Mouse (Mus musculus): ENCODE data around the gene Rplp1. TPM values are rescaled to one million over a fixed set of nuclear protein-coding genes. Genes with fewer than 3 reads are reported as not detected.
A peak's percentile ranks its signal among the peaks of the same experiment; 100 is the strongest.

Rplp1 gene
- polyA plus RNA-seq, 1 experiment from 2014 or later: 1,342 TPM

DNA sequence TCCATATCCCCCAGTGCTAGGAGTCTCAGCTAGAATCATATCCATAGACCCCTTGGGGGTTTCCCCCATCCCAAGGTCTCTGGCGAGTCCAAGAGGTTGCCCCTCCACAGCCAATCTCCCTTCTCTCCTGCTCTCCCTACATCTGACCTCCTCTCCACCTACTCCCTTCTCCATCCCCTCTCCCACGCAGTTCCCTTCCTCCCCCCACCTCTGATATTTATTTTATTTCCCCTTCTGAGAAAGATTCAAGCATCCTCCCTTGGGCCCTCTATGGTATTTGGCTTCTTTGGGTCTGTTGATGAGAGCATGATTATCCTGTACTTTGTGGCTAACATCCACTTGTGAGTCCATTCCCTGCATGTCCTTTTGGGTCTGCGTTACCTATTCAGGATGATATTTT lies 6.0 kb downstream of the Rplp1 start:
- Histone ChIP-seq H3K27me3 (replicated peaks; ENCODE audit: control insufficient read depth, insufficient read depth, low read length) (no peaks in the 10 kb centered on the region), H3K27ac (ENCODE audit: low read depth, low read length) (no peak overlapping the region), H3K9ac (ENCODE audit: low read length) (no peak overlapping the region), H3K4me2 (ENCODE audit: low read length) (no peak overlapping the region), H3K9me3 (replicated peaks; ENCODE audit: control insufficient read depth, low read length) (no peaks in the 10 kb centered on the region), H3K36me3 (ENCODE audit: control insufficient read depth, insufficient read depth, low read length) (peaks cover 28% of the 10 kb centered on the region), H3K4me3 (ENCODE audit: low read depth, low read length) (no peak overlapping the region), H3K4me1 (ENCODE audit: control insufficient read depth, insufficient read depth, low read length) (peaks cover 3% of the 10 kb centered on the region)
- 81% methylated on average over 3 of the region's 3 CpGs for WGBS
- no peak for ATAC-seq
- DNase-seq (ENCODE audit: low spot score): no peak

DNA sequence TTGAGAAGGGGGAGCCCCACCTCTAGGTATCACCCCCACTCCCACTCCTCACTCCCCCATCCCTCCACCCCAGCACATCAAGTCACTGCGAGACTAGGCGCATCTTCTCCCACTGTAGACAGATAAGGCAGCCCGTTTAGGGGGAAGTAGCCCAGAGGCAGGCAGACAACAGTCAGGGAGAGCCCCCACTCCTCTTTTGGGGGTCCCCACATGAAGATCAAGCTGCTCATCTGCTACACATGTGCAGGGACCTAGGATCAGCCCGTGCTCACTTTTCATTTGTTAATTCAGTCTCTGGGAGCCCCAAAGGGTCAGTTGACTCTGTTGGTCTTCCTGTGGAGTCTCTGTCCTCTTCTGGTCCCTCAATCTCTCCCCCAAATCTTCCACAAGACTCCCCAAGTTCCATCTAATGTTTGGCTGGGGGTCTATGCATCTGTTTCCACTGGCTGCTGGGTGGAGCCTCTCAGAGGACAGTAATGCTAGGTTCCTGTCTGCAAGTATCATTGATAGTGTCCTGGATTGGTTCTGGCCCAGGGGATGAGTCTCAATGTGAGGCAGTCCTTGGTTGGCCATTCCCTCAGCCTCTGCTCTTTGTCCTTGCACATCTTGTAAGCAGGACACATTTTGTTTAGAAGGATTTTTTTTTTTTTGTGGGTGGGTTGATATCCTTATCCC lies 6.6 kb downstream of the Rplp1 start:
- Histone ChIP-seq H3K4me2 (ENCODE audit: low read length) (no peak overlapping the region), H3K9me3 (replicated peaks; ENCODE audit: control insufficient read depth, low read length) (no peaks in the 10 kb centered on the region), H3K27me3 (replicated peaks; ENCODE audit: control insufficient read depth, insufficient read depth, low read length) (no peaks in the 10 kb centered on the region), H3K4me1 (ENCODE audit: control insufficient read depth, insufficient read depth, low read length) (no peaks in the 10 kb centered on the region), H3K27ac (ENCODE audit: low read depth, low read length) (no peak overlapping the region), H3K36me3 (ENCODE audit: control insufficient read depth, insufficient read depth, low read length) (peaks cover 23% of the 10 kb centered on the region), H3K9ac (ENCODE audit: low read length) (no peak overlapping the region), H3K4me3 (ENCODE audit: low read depth, low read length) (no peak overlapping the region)
- WGBS: 92% methylated on average over 4 of the region's 4 CpGs
- DNase-seq (ENCODE audit: low spot score) (no peak), ATAC-seq (no peak)

DNA sequence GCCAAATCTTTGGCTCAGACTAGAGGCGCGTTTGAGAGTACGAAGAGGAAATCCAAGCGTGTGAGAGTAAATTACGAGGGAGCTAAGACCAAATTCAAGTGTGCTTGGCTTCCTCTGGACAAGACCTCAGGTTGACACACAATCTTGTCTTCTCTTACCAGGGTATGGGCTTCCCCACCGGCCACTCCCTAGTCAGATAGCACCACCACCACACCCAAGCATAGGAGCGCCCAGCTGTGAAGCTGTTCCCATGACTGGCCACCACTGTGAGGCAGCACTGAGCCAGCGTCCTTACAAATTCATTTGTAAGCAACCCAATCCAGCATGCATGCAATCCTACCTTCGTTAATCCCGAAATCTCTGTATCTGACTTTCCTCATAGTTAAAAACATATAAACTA lies 7.4 kb downstream of the Rplp1 start:
- DNase-seq (ENCODE audit: low spot score): no peak

DNA sequence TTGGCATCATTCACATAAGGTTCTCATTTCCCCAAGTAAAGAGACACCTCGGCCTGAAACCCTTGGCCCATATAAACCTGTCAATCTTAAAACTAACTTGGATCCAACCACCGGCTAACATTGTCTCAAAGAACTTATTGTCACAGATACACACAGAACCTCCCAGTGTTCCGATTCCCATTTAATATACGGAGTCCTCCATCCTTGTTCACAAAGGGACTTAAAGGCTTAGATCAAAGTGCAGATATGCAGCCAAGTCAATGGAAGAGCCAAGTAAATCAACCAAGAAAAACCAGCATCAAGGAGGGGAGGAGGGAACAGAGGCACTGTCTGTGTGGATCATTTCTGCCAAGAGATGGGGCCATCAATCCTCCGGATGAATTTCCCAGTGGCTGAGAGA lies 8.8 kb downstream of the Rplp1 start:
- DNase-seq (ENCODE audit: low spot score) (no peak), ATAC-seq (no peak)
- 69% methylated on average over 5 of the region's 5 CpGs for WGBS
- Histone ChIP-seq H3K9ac (ENCODE audit: low read length) (no peak overlapping the region), H3K9me3 (replicated peaks; ENCODE audit: control insufficient read depth, low read length) (no peaks in the 10 kb centered on the region), H3K27ac (ENCODE audit: low read depth, low read length) (no peak overlapping the region), H3K4me2 (ENCODE audit: low read length) (no peak overlapping the region), H3K27me3 (replicated peaks; ENCODE audit: control insufficient read depth, insufficient read depth, low read length) (no peaks in the 10 kb centered on the region), H3K4me3 (ENCODE audit: low read depth, low read length) (no peak overlapping the region), H3K36me3 (ENCODE audit: control insufficient read depth, insufficient read depth, low read length) (0 out of 2 replicates have a peak, but pooled peaks cover 2% of the 10 kb centered on the region), H3K4me1 (ENCODE audit: control insufficient read depth, insufficient read depth, low read length) (no peaks in the 10 kb centered on the region)

More for the DNA sequence above, 7.4 kb downstream of the Rplp1 start:
- H3K4me3 ChIP-seq (ENCODE audit: low read depth, low read length): no peak overlapping the region
- H3K27me3 ChIP-seq (replicated peaks; ENCODE audit: control insufficient read depth, insufficient read depth, low read length): no peaks in the 10 kb centered on the region
- no peak overlapping the region for H3K9ac ChIP-seq (ENCODE audit: low read length)
- H3K4me1 ChIP-seq (ENCODE audit: control insufficient read depth, insufficient read depth, low read length): no peaks in the 10 kb centered on the region
- WGBS: 69% methylated on average over 10 of the region's 10 CpGs
- no peak overlapping the region for H3K27ac ChIP-seq (ENCODE audit: low read depth, low read length)
- ATAC-seq: no peak
- no peaks in the 10 kb centered on the region for H3K9me3 ChIP-seq (replicated peaks; ENCODE audit: control insufficient read depth, low read length)
- peaks cover 15% of the 10 kb centered on the region for H3K36me3 ChIP-seq (ENCODE audit: control insufficient read depth, insufficient read depth, low read length)
- H3K4me2 ChIP-seq (ENCODE audit: low read length): no peak overlapping the region

DNA sequence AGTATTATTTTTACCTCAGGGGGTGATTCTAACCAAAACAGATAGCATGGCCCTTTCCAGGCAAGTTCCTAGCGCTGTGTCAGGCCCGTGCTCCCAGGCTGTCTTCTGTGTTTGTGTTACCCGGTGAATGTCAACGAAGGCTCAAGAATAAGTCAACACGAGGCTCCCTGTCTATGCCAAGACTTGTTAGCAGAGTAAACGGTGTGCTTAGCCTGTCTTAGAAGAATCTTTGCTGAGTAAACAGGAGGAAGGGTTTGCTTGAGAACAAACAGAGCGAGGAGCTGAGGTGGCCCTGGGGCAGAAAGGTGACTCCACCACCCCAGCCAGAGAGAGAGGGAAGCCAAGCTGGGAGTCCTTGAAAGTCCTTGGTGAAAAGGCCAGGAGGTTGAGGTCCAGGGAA lies 10.1 kb downstream of the Rplp1 start:
- H3K4me1 ChIP-seq (ENCODE audit: control insufficient read depth, insufficient read depth, low read length): no peaks in the 10 kb centered on the region
- H3K4me3 ChIP-seq (ENCODE audit: low read depth, low read length): no peak overlapping the region
- no peaks in the 10 kb centered on the region for H3K36me3 ChIP-seq (ENCODE audit: control insufficient read depth, insufficient read depth, low read length)
- H3K27ac ChIP-seq (ENCODE audit: low read depth, low read length): no peak overlapping the region
- ATAC-seq (no peak), DNase-seq (ENCODE audit: low spot score) (no peak)
- 70% methylated on average over 7 of the region's 7 CpGs for WGBS
- H3K27me3 ChIP-seq (replicated peaks; ENCODE audit: control insufficient read depth, insufficient read depth, low read length): no peaks in the 10 kb centered on the region
- H3K9ac ChIP-seq (ENCODE audit: low read length): no peak overlapping the region
- no peak overlapping the region for H3K4me2 ChIP-seq (ENCODE audit: low read length)
- no peaks in the 10 kb centered on the region for H3K9me3 ChIP-seq (replicated peaks; ENCODE audit: control insufficient read depth, low read length)

DNA sequence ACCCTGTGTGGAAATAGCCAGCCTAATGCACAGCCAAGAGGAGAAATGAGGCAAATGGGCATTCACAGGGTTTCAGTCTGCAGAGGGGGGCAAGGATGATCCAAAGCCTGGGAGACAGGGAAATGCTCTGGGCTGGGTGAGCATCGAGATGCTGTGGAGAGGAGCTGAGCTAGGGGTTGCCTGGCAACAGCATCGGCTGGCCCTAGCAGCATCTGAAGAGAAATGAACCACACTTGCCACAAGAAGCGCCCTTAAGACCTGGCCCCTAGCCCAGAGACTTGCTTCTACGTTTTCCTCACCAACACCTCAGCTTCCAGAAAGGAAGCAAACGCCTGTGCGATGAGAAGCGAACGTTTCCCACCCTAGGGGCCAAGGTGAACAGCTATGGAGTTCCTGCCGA lies 11.9 kb downstream of the Rplp1 start:
- Histone ChIP-seq H3K9ac (ENCODE audit: low read length) (no peak overlapping the region), H3K27me3 (replicated peaks; ENCODE audit: control insufficient read depth, insufficient read depth, low read length) (no peaks in the 10 kb centered on the region), H3K4me3 (ENCODE audit: low read depth, low read length) (no peak overlapping the region), H3K4me1 (ENCODE audit: control insufficient read depth, insufficient read depth, low read length) (peaks cover 5% of the 10 kb centered on the region; the same call in 1 of the 2 replicates), H3K9me3 (replicated peaks; ENCODE audit: control insufficient read depth, low read length) (no peaks in the 10 kb centered on the region), H3K36me3 (ENCODE audit: control insufficient read depth, insufficient read depth, low read length) (no peaks in the 10 kb centered on the region), H3K4me2 (ENCODE audit: low read length) (no peak overlapping the region), H3K27ac (ENCODE audit: low read depth, low read length) (no peak overlapping the region)
- no peak for ATAC-seq
- DNase-seq (ENCODE audit: low spot score): peak; percentile 50
- 44% methylated on average over 9 of the region's 9 CpGs for WGBS

DNA sequence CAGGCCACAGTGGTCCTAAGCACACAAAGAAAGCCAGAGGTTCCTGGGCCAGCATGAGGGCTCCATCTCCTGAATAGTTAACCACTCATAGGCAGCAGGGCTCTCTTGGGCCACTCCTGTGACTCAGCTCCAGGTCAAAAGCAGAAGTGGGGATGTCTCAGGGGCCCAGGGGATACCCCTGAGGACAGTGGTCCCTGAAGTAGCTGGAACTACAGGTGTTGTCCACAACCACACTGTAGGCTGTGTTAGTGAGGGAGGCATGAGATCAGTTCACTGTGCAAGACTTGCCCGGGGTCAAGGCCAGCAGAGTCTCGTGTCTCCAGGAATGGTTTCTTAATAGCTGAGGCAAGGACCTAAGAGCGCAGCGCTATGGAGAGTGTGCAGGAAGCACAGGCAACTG lies 12.8 kb downstream of the Rplp1 start:
- Histone ChIP-seq H3K9ac (ENCODE audit: low read length) (no peak overlapping the region), H3K36me3 (ENCODE audit: control insufficient read depth, insufficient read depth, low read length) (no peaks in the 10 kb centered on the region), H3K27me3 (replicated peaks; ENCODE audit: control insufficient read depth, insufficient read depth, low read length) (no peaks in the 10 kb centered on the region), H3K4me1 (ENCODE audit: control insufficient read depth, insufficient read depth, low read length) (peaks cover 5% of the 10 kb centered on the region; the same call in 1 of the 2 replicates), H3K4me2 (ENCODE audit: low read length) (no peak overlapping the region), H3K9me3 (replicated peaks; ENCODE audit: control insufficient read depth, low read length) (no peaks in the 10 kb centered on the region), H3K27ac (ENCODE audit: low read depth, low read length) (no peak overlapping the region), H3K4me3 (ENCODE audit: low read depth, low read length) (no peak overlapping the region)
- DNase-seq (ENCODE audit: low spot score) (no peak), ATAC-seq (no peak)
- WGBS: 81% methylated on average over 4 of the region's 4 CpGs

DNA sequence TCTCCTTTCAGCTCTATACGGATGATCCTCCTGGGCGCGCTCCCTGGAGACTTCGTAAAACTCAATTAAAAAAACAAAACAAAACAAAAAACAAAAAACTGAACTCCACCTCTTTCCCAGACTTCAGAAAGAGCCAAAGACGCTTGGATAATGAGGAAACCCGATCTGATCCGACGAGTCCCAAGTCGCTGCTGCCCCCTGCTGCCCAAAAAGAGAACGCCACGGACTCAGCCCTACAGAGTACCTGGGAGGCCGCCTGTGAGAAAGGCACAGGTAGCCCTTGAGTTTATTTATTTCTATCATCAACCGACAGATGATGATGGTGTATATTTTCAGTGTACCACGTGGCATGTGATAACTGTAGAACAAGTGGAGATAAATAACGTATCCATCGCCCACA lies 14.5 kb downstream of the Rplp1 start:
- H3K4me3 ChIP-seq (ENCODE audit: low read depth, low read length): no peak overlapping the region
- H3K36me3 ChIP-seq (ENCODE audit: control insufficient read depth, insufficient read depth, low read length): no peaks in the 10 kb centered on the region
- H3K9me3 ChIP-seq (replicated peaks; ENCODE audit: control insufficient read depth, low read length): no peaks in the 10 kb centered on the region
- H3K4me1 ChIP-seq (ENCODE audit: control insufficient read depth, insufficient read depth, low read length): peaks cover 5% of the 10 kb centered on the region; the same call in 1 of the 2 replicates
- DNase-seq (ENCODE audit: low spot score) (peak; percentile 91), ATAC-seq (peak; percentile 76; the same call in 1 of the 2 replicates)
- H3K27ac ChIP-seq (ENCODE audit: low read depth, low read length): no peak overlapping the region
- H3K9ac ChIP-seq (ENCODE audit: low read length): no peak overlapping the region
- H3K27me3 ChIP-seq (replicated peaks; ENCODE audit: control insufficient read depth, insufficient read depth, low read length): no peaks in the 10 kb centered on the region
- peak overlapping the region; percentile 34 for H3K4me2 ChIP-seq (ENCODE audit: low read length)
- WGBS: 4% methylated on average over 16 of the region's 16 CpGs

DNA sequence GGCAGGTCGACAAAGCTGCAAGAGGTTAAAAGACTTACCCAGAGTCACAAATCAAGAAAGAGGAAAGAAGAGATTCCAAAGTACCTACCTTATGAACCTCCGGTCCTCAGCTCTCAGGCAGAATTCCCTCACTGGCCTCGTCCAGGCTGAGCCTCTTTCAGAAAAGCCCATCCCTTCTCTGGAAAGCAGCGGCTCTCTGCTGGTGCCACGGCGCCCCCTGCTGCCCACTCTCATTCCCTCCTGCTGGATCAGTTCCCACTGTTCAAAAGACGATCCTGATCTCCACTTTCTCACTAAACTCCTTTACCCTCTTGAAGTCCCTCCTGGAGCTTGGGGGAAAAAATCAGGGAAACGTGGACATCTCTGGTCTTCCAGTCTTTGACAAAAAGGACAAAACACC lies 15.9 kb downstream of the Rplp1 start:
- Histone ChIP-seq H3K4me2 (ENCODE audit: low read length) (no peak overlapping the region), H3K4me1 (ENCODE audit: control insufficient read depth, insufficient read depth, low read length) (peaks cover 5% of the 10 kb centered on the region; the same call in 1 of the 2 replicates), H3K9me3 (replicated peaks; ENCODE audit: control insufficient read depth, low read length) (no peaks in the 10 kb centered on the region), H3K27me3 (replicated peaks; ENCODE audit: control insufficient read depth, insufficient read depth, low read length) (no peaks in the 10 kb centered on the region), H3K36me3 (ENCODE audit: control insufficient read depth, insufficient read depth, low read length) (no peaks in the 10 kb centered on the region), H3K27ac (ENCODE audit: low read depth, low read length) (no peak overlapping the region), H3K9ac (ENCODE audit: low read length) (no peak overlapping the region; the same call in 1 of the 2 replicates), H3K4me3 (ENCODE audit: low read depth, low read length) (no peak overlapping the region)
- DNase-seq (ENCODE audit: low spot score): peak; percentile 91
- ATAC-seq: peak; percentile 66
- 3% methylated on average over 7 of the region's 8 CpGs for WGBS
